Mouse (Mus musculus) myocyte (in vitro differentiated cells): ENCODE data around the gene Gmds.

Experiments used
- CEBPB ChIP-seq: IDR thresholded peaks from 2 replicates; pipeline ENCODE4 v1.6.1; 2011; ENCODE audit warnings: mild to moderate bottlenecking, moderate library complexity; ENCODE audit not compliant: poor library complexity, insufficient read depth, severe bottlenecking
- E2F4 ChIP-seq: IDR thresholded peaks from one replicate; pipeline ENCODE4 v1.6.1; 2011; ENCODE audit warnings: mild to moderate bottlenecking, control low read depth, moderate library complexity; ENCODE audit not compliant: insufficient read depth
- MAX ChIP-seq: IDR thresholded peaks from one replicate; pipeline ENCODE4 v1.6.1; 2011; ENCODE audit warnings: low read depth, mild to moderate bottlenecking, control low read depth
- MYOG ChIP-seq, 3 experiments: IDR thresholded peaks; one replicate each; pipeline ENCODE4 v1.6.1; 2011; ENCODE audit warnings: control low read depth in 2 of 3, low read depth in 2 of 3, mild to moderate bottlenecking in 2 of 3; ENCODE audit not compliant: insufficient read length in 2 of 3, control insufficient read depth in 1 of 3, insufficient read depth in 1 of 3
- POLR2A ChIP-seq: IDR thresholded peaks from one replicate; pipeline ENCODE4 v1.6.1; 2011; ENCODE audit warnings: low read depth, mild to moderate bottlenecking, control low read depth, moderate library complexity; ENCODE audit not compliant: insufficient read length
- POLR2AphosphoS2 ChIP-seq: IDR thresholded peaks from one replicate; pipeline ENCODE4 v1.6.1; 2011; ENCODE audit warnings: low read depth, control low read depth; ENCODE audit not compliant: insufficient read length
- REST ChIP-seq: IDR thresholded peaks from one replicate; pipeline ENCODE4 v1.6.1; 2011; ENCODE audit warnings: mild to moderate bottlenecking, control low read depth, moderate library complexity; ENCODE audit not compliant: insufficient read depth, insufficient read length
- SRF ChIP-seq: IDR thresholded peaks from one replicate; pipeline ENCODE4 v1.6.1; 2011; ENCODE audit warnings: low read depth; ENCODE audit not compliant: control insufficient read depth, insufficient read length
- TCF12 ChIP-seq: IDR thresholded peaks from one replicate; pipeline ENCODE4 v1.6.1; 2011; ENCODE audit warnings: mild to moderate bottlenecking, control low read depth; ENCODE audit not compliant: poor library complexity, insufficient read depth, severe bottlenecking
- USF1 ChIP-seq: IDR thresholded peaks from one replicate; pipeline ENCODE4 v1.6.1; 2011; ENCODE audit warnings: low read depth, mild to moderate bottlenecking, control low read depth, moderate library complexity

GRCm38 (mm10) chr13:31802447-31802846 lies 536.1 kb downstream of the Gmds start:
- TF ChIP-seq MYOG (IDR thresholded peaks at IDR 0.05; ENCODE audit: control insufficient read depth in 1 of 3, insufficient read depth in 1 of 3, insufficient read length in 2 of 3, low read depth in 2 of 3): no peak
- no peak for TF ChIP-seq POLR2A
- no peak for TF ChIP-seq MAX
- no peak for TF ChIP-seq TCF12
- no peak for TF ChIP-seq USF1
- TF ChIP-seq SRF: no peak
- TF ChIP-seq CEBPB: no peak
- no peak for TF ChIP-seq E2F4
- no peak for TF ChIP-seq POLR2AphosphoS2
- no peak for TF ChIP-seq REST
